In genomic region chr11:61449499-61450292, GRCm38 (mm10) we compare ENCODE assay signal across 8 mouse cellular contexts. TPM values are rescaled to one million over a fixed set of nuclear protein-coding genes. Genes with fewer than 3 reads are reported as not detected.
A peak's percentile ranks its signal among the peaks of the same experiment; 100 is the strongest.
DNase-seq lines count a peak whose midpoint lies in the region; ATAC-seq and TF ChIP-seq lines count a peak whose summit lies in the region.

No protein-coding gene starts in this region.

- no peak overlapping the region for H3K4me3 ChIP-seq in midbrain, embryonic 11.5 days (ENCODE audit: low read depth, low read length)
- no peak overlapping the region for H3K4me3 ChIP-seq in midbrain, embryonic 13.5 days (replicated peaks)
- no peak overlapping the region for H3K4me3 ChIP-seq in forebrain, postnatal 0 days (ENCODE audit: low read depth, low read length)

- no peaks in the 10 kb centered on the region for H3K9me3 ChIP-seq in midbrain, embryonic 11.5 days (ENCODE audit: control insufficient read depth, low read length)
- no peaks in the 10 kb centered on the region for H3K9me3 ChIP-seq in midbrain, embryonic 13.5 days
- no peaks in the 10 kb centered on the region for H3K9me3 ChIP-seq in forebrain, postnatal 0 days (ENCODE audit: low read length)

- ATAC-seq in midbrain, embryonic 11.5 days (ENCODE audit: low FRiP score): peak; percentile 38; the same call in 1 of the 2 replicates
- ATAC-seq in midbrain, embryonic 13.5 days: no peak
- ATAC-seq in forebrain, postnatal 0 days: no peak

- no peak overlapping the region for H3K27ac ChIP-seq in midbrain, embryonic 11.5 days (ENCODE audit: low read depth, low read length)
- H3K27ac ChIP-seq in midbrain, embryonic 13.5 days: no peak overlapping the region
- 0 out of 2 replicates have a peak overlapping the region, but pooled peaks have one; percentile 21 for H3K27ac ChIP-seq in forebrain, postnatal 0 days (ENCODE audit: low read depth, low read length)

- H3K36me3 ChIP-seq in midbrain, embryonic 11.5 days (ENCODE audit: control insufficient read depth, insufficient read depth, low read length): no peaks in the 10 kb centered on the region
- H3K36me3 ChIP-seq in midbrain, embryonic 13.5 days: no peaks in the 10 kb centered on the region
- peaks cover 12% of the 10 kb centered on the region; the same call in 1 of the 2 replicates for H3K36me3 ChIP-seq in forebrain, postnatal 0 days (ENCODE audit: insufficient read depth)

- peak; percentile 10 for DNase-seq in embryo, embryonic 11 days
- DNase-seq in embryo, embryonic 10.5 days (ENCODE audit: low spot score): no peak
- DNase-seq in midbrain, embryonic 11.5 days (ENCODE audit: low spot score, missing footprints): no peak
- no peak for DNase-seq in forebrain, postnatal 0 days
- DNase-seq in thymus, postnatal 25 days: peak; percentile 21
- no peak for DNase-seq in adrenal gland, adult 2 months
- no peak for DNase-seq in natural killer cell, adult 2 months (ENCODE audit: low spot score in 2 of 2)

- no peak overlapping the region for H3K9ac ChIP-seq in midbrain, embryonic 11.5 days (ENCODE audit: low read length)
- H3K9ac ChIP-seq in midbrain, embryonic 13.5 days (replicated peaks): no peak overlapping the region
- H3K9ac ChIP-seq in forebrain, postnatal 0 days: no peak overlapping the region

- H3K27me3 ChIP-seq in midbrain, embryonic 11.5 days (ENCODE audit: control insufficient read depth, insufficient read depth, low read length): no peaks in the 10 kb centered on the region
- H3K27me3 ChIP-seq in midbrain, embryonic 13.5 days: no peaks in the 10 kb centered on the region
- no peaks in the 10 kb centered on the region for H3K27me3 ChIP-seq in forebrain, postnatal 0 days (ENCODE audit: insufficient read depth, low read length)

- WGBS in midbrain, embryonic 11.5 days: 76% methylated on average over 24 of the region's 24 CpGs
- WGBS in midbrain, embryonic 13.5 days: 76% methylated on average over 24 of the region's 24 CpGs
- WGBS in forebrain, postnatal 0 days: 72% methylated on average over 24 of the region's 24 CpGs

- peak; percentile 43 for TF ChIP-seq CTCF in forebrain, postnatal 0 days (IDR thresholded peaks at IDR 0.05; ENCODE audit: low read depth)

- H3K4me2 ChIP-seq in midbrain, embryonic 11.5 days: no peak overlapping the region
- no peak overlapping the region for H3K4me2 ChIP-seq in midbrain, embryonic 13.5 days (replicated peaks)
- no peak overlapping the region for H3K4me2 ChIP-seq in forebrain, postnatal 0 days (ENCODE audit: low read depth)

- H3K4me1 ChIP-seq in midbrain, embryonic 11.5 days (ENCODE audit: control insufficient read depth, insufficient read depth, low read length): peaks cover 9% of the 10 kb centered on the region; the same call in 1 of the 2 replicates
- H3K4me1 ChIP-seq in midbrain, embryonic 13.5 days (replicated peaks): peaks cover 39% of the 10 kb centered on the region
- H3K4me1 ChIP-seq in forebrain, postnatal 0 days (ENCODE audit: insufficient read depth): peaks cover 10% of the 10 kb centered on the region

RNA-seq across cellular contexts. Expression of gene Rnf112, which starts 4.2 kb away (rescaled TPM):
- 0.40 and 0.51 TPM in 2 replicates for polyA plus RNA-seq in midbrain, embryonic 11.5 days (2014; fragmentation: Nextera tagmentation; extraction: Ambion mirVana)
- polyA plus RNA-seq in midbrain, embryonic 13.5 days (2015; fragmentation: Nextera tagmentation; extraction: Ambion mirVana): 13.6 and 15.0 TPM in 2 replicates
- 85.9 and 91.3 TPM in 2 replicates for total RNA-seq in forebrain, postnatal 0 days (2014; rRNA removed)
- 17.4 and 27.3 TPM in 2 replicates for polyA plus RNA-seq in forebrain, postnatal 0 days (2015; fragmentation: Nextera tagmentation; extraction: Ambion mirVana)
- 1 to 10 TPM; 1.2 to 2.6 TPM for total RNA-seq in adrenal gland, adult 2 months (2021)
- 1.1 and 2.2 TPM in 2 replicates for polyA plus RNA-seq in adrenal gland, adult 2 months (2012; rRNA removed)

RNA-seq across cellular contexts. Expression of gene Mfap4, which starts 35.5 kb away (rescaled TPM):
- 69.8 and 78.9 TPM in 2 replicates for polyA plus RNA-seq in midbrain, embryonic 11.5 days (2014; fragmentation: Nextera tagmentation; extraction: Ambion mirVana)
- polyA plus RNA-seq in midbrain, embryonic 13.5 days (2015; fragmentation: Nextera tagmentation; extraction: Ambion mirVana): 28.6 and 35.4 TPM in 2 replicates
- total RNA-seq in forebrain, postnatal 0 days (2014; rRNA removed): 8.0 and 17.4 TPM in 2 replicates
- 19.6 and 23.0 TPM in 2 replicates for polyA plus RNA-seq in forebrain, postnatal 0 days (2015; fragmentation: Nextera tagmentation; extraction: Ambion mirVana)
- 1 to 10 TPM; 5.5 to 6.5 TPM for total RNA-seq in adrenal gland, adult 2 months (2021)
- polyA plus RNA-seq in adrenal gland, adult 2 months (2012; rRNA removed): 35.5 and 39.1 TPM in 2 replicates

RNA-seq across cellular contexts. Expression of gene Mapk7, which starts 44.5 kb away (rescaled TPM):
- polyA plus RNA-seq in midbrain, embryonic 11.5 days (2014; fragmentation: Nextera tagmentation; extraction: Ambion mirVana): 51.0 and 58.3 TPM in 2 replicates
- 76.6 and 87.2 TPM in 2 replicates for polyA plus RNA-seq in midbrain, embryonic 13.5 days (2015; fragmentation: Nextera tagmentation; extraction: Ambion mirVana)
- 45.9 and 50.3 TPM in 2 replicates for total RNA-seq in forebrain, postnatal 0 days (2014; rRNA removed)
- 53.6 and 58.5 TPM in 2 replicates for polyA plus RNA-seq in forebrain, postnatal 0 days (2015; fragmentation: Nextera tagmentation; extraction: Ambion mirVana)
- 10 to 100 TPM; 14.5 to 15.5 TPM for total RNA-seq in adrenal gland, adult 2 months (2021)
- 34.5 and 39.5 TPM in 2 replicates for polyA plus RNA-seq in adrenal gland, adult 2 months (2012; rRNA removed)

RNA-seq across cellular contexts. Expression of gene B9d1, which starts 55.2 kb away (rescaled TPM):
- 35.1 and 39.6 TPM in 2 replicates for polyA plus RNA-seq in midbrain, embryonic 11.5 days (2014; fragmentation: Nextera tagmentation; extraction: Ambion mirVana)
- 38.3 and 40.8 TPM in 2 replicates for polyA plus RNA-seq in midbrain, embryonic 13.5 days (2015; fragmentation: Nextera tagmentation; extraction: Ambion mirVana)
- 18.8 and 27.5 TPM in 2 replicates for total RNA-seq in forebrain, postnatal 0 days (2014; rRNA removed)
- polyA plus RNA-seq in forebrain, postnatal 0 days (2015; fragmentation: Nextera tagmentation; extraction: Ambion mirVana): 25.4 and 26.8 TPM in 2 replicates
- total RNA-seq in adrenal gland, adult 2 months (2021): 10 to 100 TPM; 16.4 to 21.1 TPM
- polyA plus RNA-seq in adrenal gland, adult 2 months (2012; rRNA removed): 18.1 and 19.3 TPM in 2 replicates

Comparison
In these comparisons a context has a peak if more than half of its experiments do, and no peak if none do; other contexts are left out.
1. DNase-seq: peak in embryo, embryonic 11 days (single experiment) and thymus, postnatal 25 days (single experiment); none in embryo, embryonic 10.5 days (single experiment), midbrain, embryonic 11.5 days (single experiment), forebrain, postnatal 0 days (single experiment), adrenal gland, adult 2 months (single experiment) and natural killer cell, adult 2 months (0 of 2).